Mouse (Mus musculus) ZHBTc4 (cell line): ENCODE measurements at regions not wholly inside any gene's neighbourhood (a gene's known extent, or its start where the extent isn't known, plus 50 kb on each side); places are given as distances from the start of the nearest gene placed in this dataset.

Experiments
- DNase-seq: peaks from one replicate; pipeline ENCODE4 v3.0.0-alpha.2; 2011; ENCODE audit warnings: low read depth, low spot score

DNA sequence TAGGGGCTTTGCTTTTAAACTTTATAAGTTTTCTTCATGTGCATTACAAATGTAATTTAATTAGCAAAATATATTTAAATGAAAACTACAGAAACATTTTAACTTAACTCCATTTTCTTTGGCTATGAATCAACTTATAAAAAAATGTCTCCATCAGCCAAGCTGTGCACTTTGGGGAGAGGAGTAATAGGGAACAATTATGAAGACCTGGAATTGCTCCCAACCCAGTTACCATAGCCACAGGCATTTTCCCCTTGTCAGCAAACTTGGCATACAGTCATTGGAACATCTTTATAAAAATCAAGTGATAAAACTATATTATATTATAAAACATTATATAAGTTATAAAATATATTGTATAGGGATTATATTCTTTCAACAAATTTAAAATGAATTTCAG is 65.0 kb downstream of the Atxn7l3b start:
- no peak for DNase-seq

GRCm38 (mm10) chr10:112863375-112863774 is 65.4 kb downstream of the Atxn7l3b start:
- no peak for DNase-seq

DNA sequence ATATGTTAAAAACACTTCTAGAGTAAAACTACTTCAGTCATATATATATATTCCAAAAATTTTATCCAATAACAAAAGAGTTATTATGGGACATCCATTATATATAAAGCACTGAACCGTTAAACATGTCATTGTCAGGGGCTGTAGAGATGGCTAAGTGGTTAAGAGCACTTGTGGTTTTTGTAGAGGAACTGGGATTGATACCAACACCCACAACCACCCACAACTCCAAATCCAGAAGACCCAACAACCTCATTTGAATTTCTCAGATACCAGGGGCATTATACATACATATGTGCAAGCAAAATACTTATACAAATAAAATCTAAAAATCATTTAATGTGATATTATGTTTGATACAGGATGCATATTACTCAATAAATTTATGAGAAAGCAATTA is 76.8 kb downstream of the Atxn7l3b start:
- DNase-seq = no peak

DNA sequence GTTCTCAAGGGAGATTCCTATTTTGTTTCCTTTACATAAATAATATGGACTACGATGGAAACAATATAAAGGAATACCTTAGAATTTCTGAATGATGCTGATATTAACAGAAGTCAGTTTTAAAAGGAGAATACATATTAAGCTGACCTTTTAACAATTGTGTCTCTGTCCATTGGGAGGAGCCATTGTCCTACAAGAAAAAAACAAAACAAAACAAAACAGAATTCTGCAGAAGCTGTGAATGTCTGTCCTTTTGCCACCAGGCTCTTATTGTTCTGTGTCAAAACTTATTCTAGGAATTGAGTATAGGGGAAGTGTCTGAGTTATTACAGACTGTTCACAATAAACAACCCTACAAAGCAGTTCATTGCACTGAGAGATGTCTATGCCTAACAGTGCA is 82.6 kb downstream of the Atxn7l3b start:
- DNase-seq = no peak

DNA sequence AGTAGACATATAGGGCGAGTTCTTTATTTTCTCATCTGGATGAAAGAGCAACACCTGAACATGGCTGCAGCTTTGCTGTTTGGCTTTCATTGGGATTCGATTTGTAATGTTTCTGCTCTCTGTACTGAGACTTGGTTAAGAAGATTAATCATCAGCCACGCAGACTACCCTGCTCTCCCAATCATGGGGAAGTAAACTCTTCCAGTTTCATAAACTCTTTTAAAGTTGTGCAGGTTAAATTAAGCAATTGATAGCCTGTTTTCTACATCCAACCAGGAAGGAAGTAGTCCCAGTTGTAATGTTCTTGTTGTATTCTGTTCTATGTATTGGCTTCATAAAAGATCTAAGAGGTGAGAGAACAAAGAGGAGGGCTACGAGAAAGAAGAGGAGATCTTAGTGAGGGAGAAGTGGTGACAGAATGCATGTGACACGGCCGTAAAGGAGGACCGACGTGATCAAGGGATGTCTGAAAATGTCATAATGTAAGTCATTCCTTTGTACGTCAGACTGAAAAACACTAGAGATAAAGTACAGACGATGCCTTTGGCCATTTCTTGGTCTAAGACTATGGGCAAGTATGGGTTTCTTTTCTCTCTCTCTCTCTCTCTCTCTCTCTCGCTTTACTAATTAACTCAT is 91.3 kb downstream of the Atxn7l3b start:
- no peak for DNase-seq

GRCm38 (mm10) chr10:112835970-112836369 is 92.8 kb downstream of the Atxn7l3b start:
- no peak for DNase-seq

DNA sequence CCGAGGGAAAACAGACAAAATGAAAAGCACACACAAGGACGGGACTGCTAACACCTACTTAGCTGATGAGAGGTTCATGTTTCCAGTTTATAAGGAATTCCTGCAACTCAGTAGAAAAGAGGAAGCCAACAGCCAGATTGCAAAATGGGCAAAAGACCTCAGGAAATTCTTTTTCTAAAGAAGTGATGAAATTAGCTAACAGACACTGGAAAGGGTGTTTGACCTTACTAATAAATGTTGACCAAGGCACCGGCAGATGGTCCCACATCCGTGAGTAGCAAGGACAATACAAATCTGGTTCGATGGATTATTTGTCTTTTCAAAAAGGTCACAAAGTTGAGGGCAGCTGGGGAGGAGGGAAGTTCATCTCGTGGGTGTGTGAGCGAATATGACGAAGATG is 93.3 kb downstream of the Atxn7l3b start:
- no peak for DNase-seq

GRCm38 (mm10) chr10:112810181-112810580 is 118.6 kb downstream of the Atxn7l3b start:
- peak; percentile 12 for DNase-seq

GRCm38 (mm10) chr10:112803557-112803956 is 125.2 kb downstream of the Atxn7l3b start:
- DNase-seq = peak; percentile 27

GRCm38 (mm10) chr10:112801560-112801959 is 127.2 kb downstream of the Atxn7l3b start:
- DNase-seq = peak; percentile 61

DNA sequence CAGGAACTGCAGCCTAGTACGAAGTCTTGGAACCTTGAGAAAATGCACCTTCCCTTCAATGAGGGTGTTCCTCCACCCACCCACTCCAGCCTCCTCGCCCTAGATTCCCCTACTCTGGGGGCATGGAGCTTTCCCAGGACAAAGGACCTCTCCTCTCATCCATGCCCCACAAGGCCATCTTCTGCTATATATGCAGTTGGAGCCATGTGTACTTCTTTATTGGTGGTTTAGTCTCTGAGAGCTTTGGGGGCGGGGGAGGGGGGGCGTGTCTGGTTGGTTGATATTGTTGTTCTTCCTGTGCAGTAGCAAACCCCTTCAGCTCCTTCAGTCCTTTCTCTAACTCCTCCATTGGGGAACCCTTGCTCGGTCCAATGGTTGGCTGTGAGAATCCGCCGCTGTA is 130.2 kb downstream of the Atxn7l3b start:
- DNase-seq = peak; percentile 12

DNA sequence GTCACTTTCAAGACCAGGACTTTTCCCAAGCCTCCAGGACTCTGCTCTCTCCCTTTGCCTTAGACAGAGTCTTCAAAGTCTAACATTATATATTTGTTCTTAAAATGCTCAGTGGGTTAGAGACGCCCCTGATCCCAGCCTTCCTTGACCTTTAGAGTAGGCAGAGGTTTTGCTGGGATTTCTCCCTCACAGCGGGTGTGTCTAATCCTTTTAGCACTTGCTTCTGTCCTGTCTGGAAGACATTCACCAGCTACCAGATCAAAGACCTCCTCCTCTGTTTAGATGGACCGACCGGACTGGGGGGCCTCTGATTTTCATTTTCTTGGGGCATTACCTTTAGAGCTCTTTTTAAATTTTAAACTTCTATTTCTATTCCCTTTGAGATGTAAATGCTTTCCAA is 130.7 kb downstream of the Atxn7l3b start:
- no peak for DNase-seq

DNA sequence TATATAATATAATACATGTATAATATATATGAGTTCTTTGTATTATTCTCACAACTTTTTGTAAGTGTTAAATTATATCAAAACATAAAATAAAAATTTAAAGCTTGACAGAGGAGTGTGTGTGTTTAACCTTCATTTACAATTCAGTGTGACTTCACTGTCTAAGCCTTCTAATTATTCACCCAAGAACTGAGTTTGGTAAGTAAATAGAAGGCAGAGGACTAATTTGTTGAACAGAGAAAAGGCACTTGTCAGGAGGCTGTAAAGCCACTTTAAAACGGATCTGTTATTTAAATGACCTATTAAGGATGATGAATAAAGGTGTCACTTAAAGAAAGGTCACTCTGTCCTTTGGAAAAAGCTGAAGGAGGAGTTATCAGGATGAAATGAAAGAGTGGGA is 132.9 kb downstream of the Atxn7l3b start:
- DNase-seq = no peak

- DNase-seq = no peak
Measured at GRCm38 (mm10) chr10:112795473-112795872, 133.3 kb downstream of the Atxn7l3b start.

GRCm38 (mm10) chr10:112788236-112788635 is 140.6 kb downstream of the Atxn7l3b start:
- DNase-seq = no peak

DNA sequence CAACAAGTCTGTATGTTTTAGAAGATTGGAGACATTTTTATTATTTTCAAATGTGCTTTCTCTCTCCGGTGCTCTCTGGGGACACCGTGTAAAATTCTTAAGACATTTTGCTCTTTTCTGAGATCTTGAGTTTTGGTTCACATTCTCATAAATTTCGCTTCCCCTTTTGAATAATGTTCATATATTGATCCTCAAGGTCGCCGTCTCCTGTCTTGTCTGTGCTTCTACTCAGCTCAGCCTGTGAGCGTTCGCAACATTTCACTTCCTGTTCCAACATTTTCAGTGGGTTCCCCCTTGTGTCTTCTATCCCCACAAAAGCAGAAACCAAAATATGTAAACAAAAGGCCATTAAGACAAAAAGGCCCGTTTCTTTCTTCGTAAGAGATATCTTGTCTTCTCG is 154.5 kb downstream of the Atxn7l3b start:
- no peak for DNase-seq

DNA sequence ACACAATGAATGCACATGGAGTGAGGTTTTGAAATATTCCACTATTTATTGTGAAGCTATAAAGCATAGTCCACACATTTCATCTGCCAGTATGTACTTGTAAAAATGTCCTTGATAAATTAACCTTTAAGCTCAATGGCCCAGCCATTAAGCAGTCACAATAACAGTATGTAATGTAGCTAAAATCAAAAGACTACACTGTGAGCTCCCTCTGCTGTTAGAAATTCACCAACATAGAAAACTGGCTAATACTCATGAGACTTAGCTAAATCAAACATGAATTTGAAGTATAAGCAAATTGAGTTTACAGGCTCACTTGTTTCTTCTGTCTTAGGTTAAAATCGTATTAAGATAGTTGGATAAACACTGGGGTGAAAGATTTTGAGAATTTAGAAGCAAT is 182.1 kb downstream of the Atxn7l3b start:
- no peak for DNase-seq

DNA sequence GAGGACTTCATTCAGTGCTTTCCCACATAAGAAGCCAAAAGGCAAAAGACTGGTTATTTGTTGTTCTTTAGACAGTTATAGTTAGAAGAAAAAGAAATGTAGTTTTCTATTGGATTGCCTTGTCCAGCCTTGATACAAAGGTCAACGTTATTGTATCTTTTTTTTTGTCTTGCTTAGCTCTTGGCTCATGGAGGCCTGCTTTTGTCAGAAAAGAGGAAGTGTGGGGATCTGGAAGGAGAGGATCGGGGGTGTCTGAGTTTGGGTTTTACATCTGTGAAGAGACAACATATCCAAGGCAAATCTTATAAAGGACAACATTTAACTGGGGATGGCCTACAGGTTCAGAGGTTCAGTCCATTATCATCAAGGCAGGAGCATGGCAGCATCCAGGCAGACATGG is 185.3 kb downstream of the Atxn7l3b start:
- DNase-seq = no peak

GRCm38 (mm10) chr10:112742123-112742522 is 186.7 kb downstream of the Atxn7l3b start:
- no peak for DNase-seq
